Mouse (Mus musculus): Measurements from ENCODE around the gene Naa35. TPM values are rescaled to one million over a fixed set of nuclear protein-coding genes. Genes with fewer than 3 reads are reported as not detected.

The Naa35 gene
- polyA plus RNA-seq, 1 experiment from 2014 or later, result 108 TPM

DNA sequence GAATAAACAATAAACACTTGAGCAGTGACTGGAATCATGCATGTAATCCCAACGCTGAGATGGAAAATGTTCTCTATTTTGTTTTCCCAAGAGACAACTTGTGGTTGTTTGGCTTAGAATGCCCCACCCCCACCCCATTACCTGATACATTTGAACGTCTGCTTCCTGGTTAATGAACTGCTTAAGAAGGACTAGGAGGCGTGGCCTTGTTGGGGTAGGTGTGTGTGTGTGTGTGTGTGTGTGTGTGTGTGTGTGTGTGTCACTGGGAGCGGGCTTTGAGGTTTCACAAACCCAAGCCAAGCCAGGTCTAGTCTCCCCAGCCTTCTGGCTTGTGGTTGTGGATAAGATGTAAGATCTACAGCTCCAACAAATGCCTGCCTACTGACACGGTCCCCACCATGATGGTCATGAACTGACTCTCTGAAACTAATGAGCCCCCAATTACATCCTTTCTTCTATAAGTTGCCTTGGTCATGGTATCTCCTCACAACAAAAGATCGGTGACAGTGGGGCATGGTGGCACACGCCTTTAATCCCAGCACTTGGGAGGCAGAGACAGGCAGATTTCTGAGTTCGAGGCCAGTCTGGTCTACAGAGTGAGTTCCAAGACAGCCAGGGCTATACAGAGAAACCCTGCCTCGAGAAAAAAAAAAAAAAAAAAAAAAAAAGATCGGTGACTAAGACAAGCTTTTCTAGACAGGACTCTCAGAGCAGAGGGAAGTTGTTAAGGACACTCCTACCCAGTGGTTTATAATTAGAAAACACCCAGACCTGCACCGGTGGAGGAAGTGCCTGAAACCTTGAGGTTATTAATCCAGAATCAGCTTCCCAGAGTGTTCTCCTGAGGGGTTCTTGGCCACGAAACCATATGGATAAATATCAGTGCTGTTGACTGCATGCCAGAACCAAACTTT, 91.5 kb downstream of the Naa35 start:
- 77% methylated on average over 12 of the region's 12 CpGs for WGBS
- H3K27ac ChIP-seq, result no peak overlapping the region

GRCm38 (mm10) chr13:59679306-59679705, 94.2 kb downstream of the Naa35 start:
- Histone ChIP-seq H3K4me1 (no peaks in the 10 kb centered on the region; the same call in 1 of the 2 replicates), H3K27ac (no peak overlapping the region), H3K4me3 (no peak overlapping the region), H3K9ac (no peak overlapping the region), H3K4me2 (replicated peaks) (no peak overlapping the region), H3K9me3 (replicated peaks) (no peaks in the 10 kb centered on the region), H3K36me3 (no peaks in the 10 kb centered on the region), H3K27me3 (no peaks in the 10 kb centered on the region)
- 55% methylated on average over 4 of the region's 4 CpGs for WGBS
- ATAC-seq (ENCODE audit: low FRiP score), result no peak

More for the DNA sequence above, 91.5 kb downstream of the Naa35 start:
- Histone ChIP-seq H3K9ac (no peak overlapping the region), H3K4me2 (replicated peaks) (no peak overlapping the region), H3K27me3 (no peaks in the 10 kb centered on the region), H3K4me1 (peaks cover 15% of the 10 kb centered on the region), H3K9me3 (replicated peaks) (no peaks in the 10 kb centered on the region), H3K36me3 (no peaks in the 10 kb centered on the region), H3K4me3 (no peak overlapping the region)
- ATAC-seq (ENCODE audit: low FRiP score), result no peak

DNA sequence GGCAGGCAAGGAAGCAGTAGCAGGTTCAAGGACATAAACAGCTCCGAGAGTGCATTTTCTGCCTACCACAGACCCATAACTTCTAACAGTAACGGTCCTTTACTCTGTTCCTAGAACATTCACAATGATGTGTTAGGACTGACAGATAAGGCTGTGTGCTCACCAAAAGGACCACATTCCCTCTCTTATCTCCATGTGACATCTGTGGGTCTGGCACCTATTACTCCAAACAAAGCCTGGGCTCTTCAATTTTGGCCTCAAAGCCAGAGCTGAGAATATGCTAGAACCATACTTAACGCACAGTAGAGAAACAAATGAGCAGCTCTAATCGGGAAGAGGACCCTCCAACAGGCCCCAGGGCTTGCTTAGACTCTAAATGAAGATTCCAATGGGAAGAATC, 94.8 kb downstream of the Naa35 start:
- Histone ChIP-seq H3K9me3 (replicated peaks) (no peaks in the 10 kb centered on the region), H3K4me2 (replicated peaks) (no peak overlapping the region), H3K27me3 (no peaks in the 10 kb centered on the region), H3K4me1 (no peaks in the 10 kb centered on the region), H3K9ac (no peak overlapping the region), H3K4me3 (no peak overlapping the region), H3K36me3 (no peaks in the 10 kb centered on the region), H3K27ac (no peak overlapping the region)
- 82% methylated on average over 4 of the region's 4 CpGs for WGBS
- ATAC-seq (ENCODE audit: low FRiP score), result no peak

DNA sequence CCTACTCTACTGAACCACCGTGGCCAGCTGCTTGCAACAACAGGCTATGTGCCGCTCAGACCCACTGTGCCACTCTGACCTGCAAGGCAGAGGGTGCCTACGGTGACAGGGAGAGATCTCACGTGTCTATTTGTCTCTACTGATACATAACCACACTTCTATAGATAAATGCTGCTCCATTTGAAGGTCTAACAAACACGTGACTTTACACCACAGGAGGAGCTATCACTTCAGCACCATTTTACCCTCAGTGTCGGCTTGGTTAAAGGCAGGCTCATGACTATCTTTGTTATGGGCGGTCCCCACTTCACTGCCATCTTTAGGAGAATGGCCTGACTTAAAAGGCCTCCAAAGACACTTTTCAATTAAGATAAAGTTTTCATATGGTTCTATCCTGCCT, 97.6 kb downstream of the Naa35 start:
- H3K4me2 ChIP-seq (replicated peaks), result no peak overlapping the region
- no peaks in the 10 kb centered on the region for H3K36me3 ChIP-seq
- no peaks in the 10 kb centered on the region for H3K4me1 ChIP-seq
- no peak overlapping the region for H3K27ac ChIP-seq
- no peaks in the 10 kb centered on the region for H3K9me3 ChIP-seq (replicated peaks)
- no peak overlapping the region for H3K9ac ChIP-seq
- H3K27me3 ChIP-seq, result no peaks in the 10 kb centered on the region
- no peak for ATAC-seq (ENCODE audit: low FRiP score)
- H3K4me3 ChIP-seq, result no peak overlapping the region
- 37% methylated on average over 7 of the region's 7 CpGs for WGBS

GRCm38 (mm10) chr13:59685236-59685635, 100.2 kb downstream of the Naa35 start:
- no peak overlapping the region for H3K9ac ChIP-seq
- 81% methylated on average over 3 of the region's 3 CpGs for WGBS

More at GRCm38 (mm10) chr13:59685236-59685635, 100.2 kb downstream of the Naa35 start:
- H3K4me3 ChIP-seq, result no peak overlapping the region
- no peak overlapping the region for H3K27ac ChIP-seq
- H3K4me2 ChIP-seq (replicated peaks), result no peak overlapping the region
- H3K36me3 ChIP-seq, result no peaks in the 10 kb centered on the region
- H3K4me1 ChIP-seq, result no peaks in the 10 kb centered on the region
- no peaks in the 10 kb centered on the region for H3K9me3 ChIP-seq (replicated peaks)
- no peak for ATAC-seq (ENCODE audit: low FRiP score)
- no peaks in the 10 kb centered on the region for H3K27me3 ChIP-seq

Other genes with a start within 250 kb of the Naa35 start
- 34.2 and 40.8 TPM in 2 replicates for gene Agtpbp1, start within 50 bp of the Naa35 start, polyA plus RNA-seq (2016; fragmentation: Nextera tagmentation; extraction: Ambion mirVana)
- 91.3 and 93.3 TPM in 2 replicates for gene Golm1, start 90.6 kb downstream of the Naa35 start, polyA plus RNA-seq (2016; fragmentation: Nextera tagmentation; extraction: Ambion mirVana)
- not detected in 2 replicates for gene 4921517D22Rik, start 108.8 kb downstream of the Naa35 start, polyA plus RNA-seq (2016; fragmentation: Nextera tagmentation; extraction: Ambion mirVana)
- gene Spata31d1a, start 125.1 kb downstream of the Naa35 start, polyA plus RNA-seq (2016; fragmentation: Nextera tagmentation; extraction: Ambion mirVana), result 0.04 TPM in 1 of 2 replicates, not detected in the other
- not detected in 2 replicates for gene Spata31d1b, start 127.0 kb downstream of the Naa35 start, polyA plus RNA-seq (2016; fragmentation: Nextera tagmentation; extraction: Ambion mirVana)
- not detected in 2 replicates for gene Spata31d1d, start 146.5 kb downstream of the Naa35 start, polyA plus RNA-seq (2016; fragmentation: Nextera tagmentation; extraction: Ambion mirVana)
- gene 1700014D04Rik, start 161.5 kb downstream of the Naa35 start, polyA plus RNA-seq (2016; fragmentation: Nextera tagmentation; extraction: Ambion mirVana), result 0.10 TPM in 1 of 2 replicates, not detected in the other
- 124 and 130 TPM in 2 replicates for gene Isca1, start 184.6 kb downstream of the Naa35 start, polyA plus RNA-seq (2016; fragmentation: Nextera tagmentation; extraction: Ambion mirVana)
- not detected in 2 replicates for gene Gm49354, start 197.0 kb downstream of the Naa35 start, polyA plus RNA-seq (2016; fragmentation: Nextera tagmentation; extraction: Ambion mirVana)
- gene Tut7, start 237.9 kb downstream of the Naa35 start, polyA plus RNA-seq (2016; fragmentation: Nextera tagmentation; extraction: Ambion mirVana), result 62.9 and 70.8 TPM in 2 replicates